Mouse (Mus musculus) limb, embryonic 12.5 days (tissue): ENCODE measurements around the gene Fam214a. TPM values are rescaled to one million over a fixed set of nuclear protein-coding genes. Genes with fewer than 3 reads are reported as not detected.

Experiments
- ATAC-seq: fragments of 200-750 bp; cut with Nextera tagmentation; 2 replicates; pipeline ENCODE4 v1.8.0; 2017; ENCODE audit warnings: low read depth, moderate TSS enrichment; ENCODE audit not compliant: insufficient number of reproducible peaks, insufficient read depth, low FRiP score, low TSS enrichment
- H3K27ac ChIP-seq: fragments of 300-500 bp; sonication (generic); 2 replicates; pipeline ENCODE4 v1.5.1; 2016; ENCODE audit warnings: mild to moderate bottlenecking, moderate library complexity
- H3K27me3 ChIP-seq: fragments of 300-500 bp; sonication (generic); 2 replicates; pipeline ENCODE4 v1.6.1; 2016; ENCODE audit warnings: mild to moderate bottlenecking, moderate library complexity
- H3K36me3 ChIP-seq: fragments of 300-500 bp; sonication (generic); 2 replicates; pipeline ENCODE4 v1.6.1; 2016; ENCODE audit warnings: mild to moderate bottlenecking, moderate library complexity
- H3K4me1 ChIP-seq: fragments of 300-500 bp; sonication (generic); replicated peaks from 2 replicates; pipeline ENCODE4 v1.6.1; 2016
- H3K4me2 ChIP-seq: fragments of 300-500 bp; sonication (generic); 2 replicates; pipeline ENCODE4 v1.6.1; 2016; ENCODE audit warnings: mild to moderate bottlenecking, moderate library complexity
- H3K4me3 ChIP-seq: fragments of 300-500 bp; sonication (generic); replicated peaks from 2 replicates; pipeline ENCODE4 v1.5.1; 2016; ENCODE audit warnings: mild to moderate bottlenecking
- H3K9ac ChIP-seq: fragments of 300-500 bp; sonication (generic); replicated peaks from 2 replicates; pipeline ENCODE4 v1.6.1; 2016; ENCODE audit warnings: mild to moderate bottlenecking, moderate library complexity
- H3K9me3 ChIP-seq: fragments of 300-500 bp; sonication (generic); 2 replicates; pipeline ENCODE4 v1.6.1; 2016; ENCODE audit warnings: mild to moderate bottlenecking, moderate library complexity
- whole genome bisulfite sequencing: fragments of 180-500 bp; shearing (Covaris S2); methylation state at CpG from one replicate; pipeline ENCODE4 v1.1.7; 2016; 5-methylcytosine and 5-hydroxymethylcytosine counted together
- polyA plus RNA-seq: library from polyadenylated mRNA; unstranded; fragments of >200 nt; fragmentation: Nextera tagmentation; extraction: Ambion mirVana; gene quantifications from 2 replicates; pipeline ENCODE4 v1.2.1, GENCODE M21; 2016

Gene Fam214a
- polyA plus RNA-seq, 1 experiment from 2014 or later, result 10.4 TPM

DNA sequence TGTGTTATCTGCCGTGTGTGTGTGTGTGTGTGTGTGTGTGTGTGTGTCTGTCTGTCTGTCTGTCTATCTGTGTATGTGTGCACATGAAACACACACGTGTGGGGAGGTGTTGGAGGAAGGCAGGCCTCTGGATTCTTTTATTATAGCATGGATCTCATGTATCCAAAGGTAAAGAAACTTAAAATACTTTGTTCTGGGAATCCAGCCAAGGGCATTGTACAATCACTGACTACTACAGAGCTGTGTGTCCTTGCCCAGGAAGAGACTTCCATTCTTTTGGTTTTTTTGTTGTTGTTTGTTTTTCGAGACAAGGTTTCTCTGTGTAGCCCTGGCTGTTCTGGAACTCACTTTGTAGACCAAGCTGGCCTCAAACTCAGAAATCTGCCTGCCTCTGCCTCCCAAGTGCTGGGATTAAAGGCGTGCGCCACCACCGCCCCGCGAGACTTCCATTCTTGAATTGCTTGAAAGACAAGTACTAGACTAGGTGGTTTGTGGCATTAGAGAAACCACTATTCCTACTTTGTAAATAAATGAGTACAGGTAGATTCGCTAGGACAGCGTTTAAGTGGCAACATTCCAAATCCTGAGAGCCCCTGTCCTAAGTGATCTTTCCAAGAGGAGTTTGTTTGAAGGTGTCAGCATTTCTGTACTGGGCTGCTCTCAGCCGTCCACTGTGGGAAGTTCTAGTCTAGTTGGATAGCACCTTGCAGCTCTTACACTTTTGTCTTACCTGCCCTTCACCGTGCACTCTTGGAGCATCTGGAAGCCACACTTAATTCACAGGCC, 18.7 kb downstream of the Fam214a start:
- Histone ChIP-seq H3K9me3 (no peaks in the 10 kb centered on the region), H3K4me2 (no peak overlapping the region), H3K9ac (no peak overlapping the region), H3K36me3 (no peaks in the 10 kb centered on the region), H3K27ac (no peak overlapping the region), H3K27me3 (0 out of 2 replicates have a peak, but pooled peaks cover 4% of the 10 kb centered on the region), H3K4me1 (peaks cover 21% of the 10 kb centered on the region), H3K4me3 (no peak overlapping the region)
- no peak for ATAC-seq
- 93% methylated on average over 12 of the region's 12 CpGs for WGBS

DNA sequence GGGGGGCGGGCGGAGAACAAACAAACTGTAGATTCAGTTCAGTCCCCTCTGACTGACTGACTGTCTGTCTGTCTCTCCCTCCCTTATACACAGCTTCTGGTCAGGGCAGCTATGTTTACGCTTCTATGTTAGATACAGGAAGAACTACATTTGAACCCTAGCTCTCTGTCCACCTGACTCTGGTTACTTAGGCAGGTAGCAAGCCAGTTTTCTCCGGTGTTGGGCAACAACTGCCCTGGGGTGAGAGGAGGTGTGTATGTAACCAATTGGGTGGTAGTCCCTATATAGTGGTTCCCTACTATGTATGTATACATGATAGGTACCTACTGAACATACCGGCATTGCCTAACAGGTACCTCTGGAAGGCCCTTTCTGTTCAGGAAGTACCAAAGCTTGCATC, 20.1 kb downstream of the Fam214a start:
- Histone ChIP-seq H3K27me3 (0 out of 2 replicates have a peak, but pooled peaks cover 4% of the 10 kb centered on the region), H3K4me1 (peaks cover 25% of the 10 kb centered on the region), H3K4me2 (no peak overlapping the region), H3K27ac (no peak overlapping the region), H3K4me3 (no peak overlapping the region), H3K9me3 (no peaks in the 10 kb centered on the region), H3K36me3 (no peaks in the 10 kb centered on the region), H3K9ac (no peak overlapping the region)
- WGBS, result 94% methylated on average over 5 of the region's 5 CpGs
- ATAC-seq, result no peak

DNA sequence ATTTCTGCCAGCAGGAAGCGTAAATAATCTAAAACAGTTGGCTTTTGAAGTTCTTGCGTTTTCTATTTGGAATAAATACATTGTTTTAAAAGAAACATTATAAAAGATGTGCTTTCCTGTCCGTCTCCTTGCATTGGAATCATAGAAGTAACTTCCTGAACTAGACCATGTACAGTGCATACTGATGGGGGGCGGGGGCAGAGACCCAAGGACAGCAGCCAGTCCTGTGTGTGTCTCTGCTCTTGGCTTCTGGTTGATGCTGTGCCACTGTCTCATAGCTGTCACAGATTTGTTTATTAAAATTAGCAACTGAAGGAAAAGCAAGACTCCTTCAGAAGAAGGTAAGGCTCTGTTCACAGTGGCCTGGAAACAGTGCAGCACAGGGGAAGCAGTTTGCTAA, 20.5 kb downstream of the Fam214a start:
- Histone ChIP-seq H3K4me2 (no peak overlapping the region), H3K27me3 (0 out of 2 replicates have a peak, but pooled peaks cover 4% of the 10 kb centered on the region), H3K4me3 (no peak overlapping the region), H3K4me1 (peaks cover 20% of the 10 kb centered on the region), H3K36me3 (no peaks in the 10 kb centered on the region), H3K9ac (no peak overlapping the region), H3K27ac (no peak overlapping the region), H3K9me3 (no peaks in the 10 kb centered on the region)
- no peak for ATAC-seq
- 84% methylated on average over 4 of the region's 4 CpGs for WGBS

DNA sequence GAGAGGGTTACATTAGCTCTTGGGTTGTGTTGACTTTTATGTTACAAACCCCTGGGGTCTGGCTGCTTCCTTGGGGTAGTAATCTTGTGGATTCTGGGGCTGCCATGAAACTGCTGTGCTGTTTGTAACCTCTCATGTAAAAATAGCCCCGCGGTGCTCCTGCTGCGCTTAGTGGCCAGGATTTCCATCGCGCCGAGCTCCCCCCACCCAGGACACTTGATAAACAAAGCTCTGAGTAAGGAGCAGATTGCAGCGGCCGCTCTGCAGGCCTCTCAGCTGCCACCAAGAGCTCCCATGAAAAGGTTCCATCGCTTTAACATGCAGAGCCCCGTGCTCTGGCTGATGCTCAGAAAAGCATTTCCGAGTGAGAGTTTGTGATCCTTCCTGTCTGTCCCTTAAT, 22.1 kb downstream of the Fam214a start:
- Histone ChIP-seq H3K4me3 (no peak overlapping the region), H3K9me3 (no peaks in the 10 kb centered on the region), H3K36me3 (no peaks in the 10 kb centered on the region), H3K4me1 (peaks cover 18% of the 10 kb centered on the region), H3K4me2 (peak overlapping the region; percentile 37; the same call in 1 of the 2 replicates), H3K9ac (no peak overlapping the region), H3K27ac (no peak overlapping the region), H3K27me3 (0 out of 2 replicates have a peak, but pooled peaks cover 4% of the 10 kb centered on the region)
- WGBS, result 6% methylated on average over 11 of the region's 11 CpGs
- ATAC-seq, result no peak

DNA sequence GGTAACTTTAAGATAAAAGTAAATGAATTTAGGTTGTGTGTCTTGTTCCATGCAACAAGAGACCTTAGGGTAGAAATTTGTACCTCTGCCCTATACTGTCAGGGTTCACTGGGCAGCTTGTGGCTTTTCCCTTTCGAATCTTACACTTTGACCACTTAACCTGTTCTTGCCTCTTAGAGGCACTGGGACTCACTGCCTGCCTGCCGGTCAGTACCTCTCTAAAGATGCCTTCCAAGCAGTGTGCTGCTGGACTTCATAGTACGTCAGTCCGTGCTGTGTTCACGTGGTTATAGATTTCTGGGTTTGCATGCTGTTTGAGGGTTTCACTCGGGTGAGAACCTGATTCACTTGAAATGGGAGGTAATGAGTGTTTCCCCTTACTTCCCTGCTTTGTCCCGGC, 22.7 kb downstream of the Fam214a start:
- Histone ChIP-seq H3K36me3 (no peaks in the 10 kb centered on the region), H3K4me2 (peak overlapping the region; percentile 76), H3K27ac (peak overlapping the region; percentile 82), H3K4me3 (peak overlapping the region; percentile 51), H3K27me3 (0 out of 2 replicates have a peak, but pooled peaks cover 4% of the 10 kb centered on the region), H3K9ac (peak overlapping the region; percentile 63), H3K9me3 (no peaks in the 10 kb centered on the region), H3K4me1 (peaks cover 18% of the 10 kb centered on the region)
- ATAC-seq, result no peak
- WGBS, result 20% methylated on average over 7 of the region's 7 CpGs

DNA sequence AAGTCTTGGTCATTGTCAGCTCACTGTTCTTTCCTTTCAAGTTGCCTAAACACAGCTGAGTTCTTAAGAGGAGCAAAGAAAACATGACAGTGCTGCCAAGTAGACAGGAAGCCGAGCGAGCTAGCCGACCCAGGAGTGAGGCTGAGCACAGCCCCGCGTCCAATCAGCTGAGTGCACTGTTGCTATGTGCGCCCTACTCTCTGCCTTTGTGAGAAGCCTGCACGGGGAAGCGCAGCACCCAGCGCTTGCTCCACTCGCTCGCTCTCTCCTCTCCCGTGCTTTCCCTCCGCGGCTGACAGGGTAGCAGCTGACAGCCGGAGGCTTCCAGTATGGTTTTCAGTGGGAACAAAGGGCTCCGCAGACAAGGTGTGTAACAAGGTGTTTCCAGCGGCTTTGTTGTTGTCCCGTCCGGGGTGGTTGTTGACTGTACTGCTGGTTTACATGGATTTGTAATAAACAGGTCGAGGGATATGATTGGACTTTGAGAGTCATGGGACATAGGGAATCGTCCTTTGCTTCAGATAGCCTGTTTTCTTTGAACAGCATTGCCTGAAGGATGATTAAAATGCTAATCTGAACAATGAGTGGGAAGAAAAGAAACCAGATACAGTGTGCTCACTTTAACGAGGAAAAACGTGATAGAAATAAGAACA, 23.4 kb downstream of the Fam214a start:
- H3K4me2 ChIP-seq, result peak overlapping the region; percentile 76
- H3K9me3 ChIP-seq, result no peaks in the 10 kb centered on the region
- no peaks in the 10 kb centered on the region for H3K36me3 ChIP-seq
- WGBS, result under 1% methylated on average over 23 of the region's 23 CpGs
- H3K4me1 ChIP-seq, result peaks cover 18% of the 10 kb centered on the region
- peak overlapping the region; percentile 51 for H3K4me3 ChIP-seq
- H3K9ac ChIP-seq, result peak overlapping the region; percentile 63
- 0 out of 2 replicates have a peak, but pooled peaks cover 4% of the 10 kb centered on the region for H3K27me3 ChIP-seq
- H3K27ac ChIP-seq, result peak overlapping the region; percentile 82
- ATAC-seq, result peak; percentile 98

DNA sequence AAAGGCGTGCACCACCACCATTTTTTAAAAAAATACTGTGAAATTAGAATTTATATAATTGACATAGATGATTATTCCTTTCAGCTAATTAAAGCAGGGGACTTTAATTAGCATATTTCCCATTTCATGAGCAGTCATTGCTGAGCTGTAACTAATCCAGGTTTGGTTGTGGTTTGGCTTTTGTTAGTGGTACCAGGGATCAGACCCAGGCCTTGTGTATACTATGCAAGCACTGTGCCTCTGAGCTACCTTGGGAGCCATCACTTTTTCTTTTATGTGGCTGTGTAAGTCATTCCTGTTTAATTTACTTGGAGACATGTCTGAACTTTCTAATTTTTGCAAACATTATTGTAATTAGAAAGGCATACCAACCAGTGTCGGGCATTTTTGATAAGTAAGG, 24.6 kb downstream of the Fam214a start:
- H3K36me3 ChIP-seq, result no peaks in the 10 kb centered on the region
- no peak overlapping the region for H3K4me2 ChIP-seq
- 85% methylated on average over 2 of the region's 2 CpGs for WGBS
- no peak overlapping the region for H3K4me3 ChIP-seq
- H3K4me1 ChIP-seq, result peaks cover 26% of the 10 kb centered on the region
- no peak for ATAC-seq
- no peak overlapping the region for H3K27ac ChIP-seq
- H3K27me3 ChIP-seq, result 0 out of 2 replicates have a peak, but pooled peaks cover 4% of the 10 kb centered on the region
- H3K9ac ChIP-seq, result no peak overlapping the region
- H3K9me3 ChIP-seq, result no peaks in the 10 kb centered on the region

DNA sequence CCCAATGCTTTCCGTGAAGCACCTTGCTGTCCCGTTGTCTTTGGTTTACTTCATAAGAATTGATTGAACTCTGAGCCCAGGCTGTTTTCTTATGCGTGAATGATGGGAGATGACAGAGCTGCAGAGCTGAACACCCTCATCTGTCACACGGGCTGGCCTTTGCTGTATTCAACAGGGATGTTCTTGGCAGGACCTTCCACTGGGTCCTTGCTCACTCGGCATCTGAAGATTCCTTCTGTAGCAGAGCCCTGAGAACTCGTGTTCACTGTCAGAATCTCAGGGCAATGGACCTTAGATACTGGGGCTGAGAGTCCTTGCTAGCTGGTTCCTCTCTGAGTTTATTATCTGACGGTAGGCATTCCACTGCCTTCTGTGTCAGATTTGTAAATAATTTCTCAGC, 25.3 kb downstream of the Fam214a start:
- Histone ChIP-seq H3K9me3 (no peaks in the 10 kb centered on the region), H3K4me1 (peaks cover 26% of the 10 kb centered on the region), H3K36me3 (no peaks in the 10 kb centered on the region), H3K27ac (no peak overlapping the region), H3K4me2 (no peak overlapping the region), H3K9ac (no peak overlapping the region), H3K4me3 (no peak overlapping the region), H3K27me3 (0 out of 2 replicates have a peak, but pooled peaks cover 4% of the 10 kb centered on the region)
- ATAC-seq, result no peak
- 74% methylated on average over 7 of the region's 7 CpGs for WGBS

DNA sequence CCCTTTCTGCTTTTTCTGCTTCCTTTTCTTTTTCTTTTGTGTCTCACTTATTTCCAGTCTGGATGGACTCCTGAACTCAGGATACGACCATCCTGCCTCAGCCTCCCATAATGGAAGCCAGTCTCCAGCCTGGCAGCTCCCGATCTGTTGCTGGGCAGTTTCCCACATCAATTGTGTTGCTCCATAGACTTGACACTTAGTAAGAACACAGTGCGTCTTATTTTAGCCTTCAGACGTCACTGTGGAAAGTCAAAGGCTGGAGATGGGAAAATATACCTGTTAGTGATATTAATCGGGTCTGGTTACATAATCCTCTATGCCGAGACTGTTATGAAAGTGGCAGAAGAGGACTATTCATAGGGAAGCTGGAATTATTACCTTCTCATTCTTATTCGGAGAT, 26.2 kb downstream of the Fam214a start:
- peaks cover 26% of the 10 kb centered on the region for H3K4me1 ChIP-seq
- no peak overlapping the region for H3K27ac ChIP-seq
- H3K4me2 ChIP-seq, result no peak overlapping the region
- no peak overlapping the region for H3K4me3 ChIP-seq
- no peaks in the 10 kb centered on the region for H3K9me3 ChIP-seq
- no peaks in the 10 kb centered on the region for H3K36me3 ChIP-seq
- 0 out of 2 replicates have a peak, but pooled peaks cover 4% of the 10 kb centered on the region for H3K27me3 ChIP-seq
- no peak overlapping the region for H3K9ac ChIP-seq
- WGBS, result 80% methylated on average over 7 of the region's 7 CpGs
- ATAC-seq, result no peak

DNA sequence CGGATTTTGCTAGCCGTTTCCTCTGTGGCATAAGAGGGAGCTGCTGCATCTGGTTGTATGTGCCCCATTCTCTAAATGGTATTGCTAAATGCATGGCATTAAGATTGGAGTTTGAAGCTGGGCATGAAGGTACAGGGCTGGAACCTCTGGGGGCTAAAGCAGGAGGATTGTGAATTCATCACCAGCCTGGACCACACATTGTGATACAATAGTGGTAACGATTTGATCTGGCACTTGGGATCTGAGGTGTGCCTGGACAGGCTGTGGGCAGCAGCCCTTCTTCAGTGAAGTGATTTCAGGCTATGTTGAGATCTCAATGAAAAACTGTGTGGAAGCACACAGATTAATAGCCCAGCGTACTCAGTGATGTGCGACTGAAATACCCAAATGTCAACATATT, 26.7 kb downstream of the Fam214a start:
- no peak overlapping the region for H3K4me2 ChIP-seq
- 79% methylated on average over 5 of the region's 5 CpGs for WGBS
- H3K4me3 ChIP-seq, result no peak overlapping the region
- H3K9me3 ChIP-seq, result no peaks in the 10 kb centered on the region
- no peak overlapping the region for H3K27ac ChIP-seq
- H3K4me1 ChIP-seq, result peaks cover 25% of the 10 kb centered on the region
- no peaks in the 10 kb centered on the region for H3K36me3 ChIP-seq
- H3K27me3 ChIP-seq, result 0 out of 2 replicates have a peak, but pooled peaks cover 3% of the 10 kb centered on the region
- H3K9ac ChIP-seq, result no peak overlapping the region
- ATAC-seq, result no peak

DNA sequence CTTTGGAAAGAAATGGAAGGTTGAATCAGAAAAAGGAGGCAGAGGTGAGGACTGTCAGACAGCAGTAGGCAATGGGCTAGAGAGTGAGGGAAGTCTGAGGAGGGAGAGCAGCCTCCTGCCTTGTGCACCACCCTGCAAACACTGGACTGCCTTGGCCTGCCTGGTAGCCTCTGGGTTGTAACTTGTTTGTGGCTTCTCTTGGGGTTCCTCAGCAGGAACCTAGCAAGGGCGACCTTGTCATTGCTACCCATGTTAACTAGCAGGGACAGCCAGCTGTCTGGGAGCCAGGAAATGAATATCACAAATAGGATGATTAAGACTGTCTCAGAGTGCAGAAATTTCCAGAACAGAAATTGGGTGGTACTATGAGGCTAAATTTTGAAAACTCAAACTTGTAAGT, 27.2 kb downstream of the Fam214a start:
- no peak overlapping the region for H3K4me2 ChIP-seq
- H3K27ac ChIP-seq, result no peak overlapping the region
- ATAC-seq, result no peak
- no peaks in the 10 kb centered on the region for H3K27me3 ChIP-seq
- H3K4me1 ChIP-seq, result peaks cover 20% of the 10 kb centered on the region
- no peak overlapping the region for H3K4me3 ChIP-seq
- H3K9ac ChIP-seq, result no peak overlapping the region
- H3K36me3 ChIP-seq, result no peaks in the 10 kb centered on the region
- no peaks in the 10 kb centered on the region for H3K9me3 ChIP-seq
- 72% methylated on average over 1 of the region's 1 CpGs for WGBS
